Mouse (Mus musculus) left cerebral cortex, adult 2 months (tissue): ENCODE results near the gene Tpo. TPM values are rescaled to one million over a fixed set of nuclear protein-coding genes. Genes with fewer than 3 reads are reported as not detected.

Experiments used
- DNase-seq, 2 experiments: peaks; one replicate each; pipeline ENCODE4 v3.0.0; 2021 to 2022; ENCODE audit warnings: low spot score in 2 of 2, mixed read lengths in 1 of 2; ENCODE audit errors: extremely low spot score in 1 of 2
- H3K27ac ChIP-seq: fragments of 200-600 bp; 2 replicates; pipeline ENCODE4 v1.8.1; 2022
- H3K4me3 ChIP-seq: fragments of 200-600 bp; 2 replicates; pipeline ENCODE4 v1.8.1; 2022
- CTCF ChIP-seq: fragments of 200-600 bp; IDR thresholded peaks from 2 replicates; pipeline ENCODE4 v1.8.1; 2022; ENCODE audit warnings: antibody characterized with exemption, mild to moderate bottlenecking, moderate library complexity
- intact Hi-C: fragments of 180-260 bp; cut with DNase I; formaldehyde crosslinking; loops from one replicate; pipeline ENCODE4 v1.15.1; 2025
- long read RNA-seq, 2 experiments: library from polyadenylated mRNA; stranded (forward); transcript quantifications; one replicate each; pipeline ENCODE4 v2.0.0; 2021; ENCODE audit warnings: borderline mapping rate in 2 of 2
- total RNA-seq, 2 experiments: library from RNA; stranded (reverse); gene quantifications; 2 replicates each; pipeline ENCODE4 v1.2.3; 2021

The Tpo gene
- total RNA-seq = under 1 TPM; 0.41 to 0.61 TPM
- long read RNA-seq, experiment 1 = 0 reads
- long read RNA-seq, experiment 2 = 0 reads

DNA sequence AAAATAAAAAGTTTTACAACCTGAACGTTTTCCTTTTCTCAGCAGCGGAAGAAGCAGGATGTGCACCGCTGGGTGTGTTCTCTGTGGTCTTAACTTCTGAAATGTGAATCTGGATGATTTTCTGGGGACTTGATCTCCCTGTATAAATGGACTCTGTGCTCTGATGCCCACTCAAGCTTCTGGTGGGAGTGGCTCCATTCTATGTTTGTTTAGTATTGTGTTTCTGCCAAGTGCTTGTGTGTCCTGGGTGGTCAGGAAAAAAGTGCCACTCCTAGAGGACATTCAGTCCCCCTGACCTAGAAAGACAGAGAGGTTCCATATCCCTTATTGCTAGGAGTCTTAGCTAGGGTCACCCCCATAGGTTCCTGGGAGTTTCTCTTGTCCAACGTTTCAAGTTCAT is at the start of gene Tpo:
Gene Tpo, minus strand, starts transcription at position 101 of the 400 bp plus-strand sequence.
- intact Hi-C loops = no loop called here
- no peak within 1 kb of the TSS for H3K27ac ChIP-seq
- TF ChIP-seq CTCF = no peak
- no peak within 1 kb of the TSS for H3K4me3 ChIP-seq
- DNase-seq = no peak

DNA sequence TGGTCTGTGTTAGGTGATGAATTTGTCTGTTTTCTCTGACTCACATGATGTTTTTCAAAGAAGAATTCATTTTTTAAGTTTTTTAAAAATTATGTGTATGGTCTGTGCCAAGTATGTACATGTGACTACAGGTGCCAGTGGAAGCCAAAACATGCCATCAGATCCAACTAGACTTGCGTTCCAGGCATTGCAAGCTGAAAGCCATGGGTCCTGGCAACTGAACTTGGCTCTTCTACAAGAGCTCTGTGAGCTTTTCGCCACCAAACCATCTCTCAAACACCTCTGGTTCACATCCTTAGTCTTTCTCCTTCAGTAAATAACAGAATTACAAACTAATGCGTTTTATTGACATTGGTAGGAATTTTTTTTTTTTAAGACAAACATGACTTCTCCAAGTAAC is 49.3 kb upstream of the Tpo start:
- DNase-seq = no peak
- intact Hi-C loops = no loop called here
- no peak for TF ChIP-seq CTCF
- no peak overlapping the region for H3K4me3 ChIP-seq
- no peak overlapping the region for H3K27ac ChIP-seq

DNA sequence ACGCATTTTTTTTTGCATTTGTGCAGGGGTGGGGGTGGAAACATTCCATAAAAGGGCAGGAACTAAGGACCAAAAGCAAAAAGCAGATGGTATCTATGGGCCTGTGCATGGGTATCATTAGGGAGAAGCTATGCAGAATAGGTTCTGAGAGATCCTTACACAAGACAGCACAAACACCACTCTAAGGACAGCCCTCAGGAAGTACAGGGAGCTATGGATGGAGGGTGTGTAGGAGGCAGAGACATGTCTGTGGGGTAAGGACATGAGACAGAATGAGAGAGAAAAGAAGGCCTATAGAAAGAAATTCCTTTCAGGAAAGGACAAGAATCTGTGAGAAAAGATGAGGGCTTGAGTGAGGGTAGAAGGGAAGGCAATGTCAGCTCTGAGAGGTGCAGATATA is 47.2 kb upstream of the Tpo start:
- no peak overlapping the region for H3K4me3 ChIP-seq
- no peak for TF ChIP-seq CTCF
- intact Hi-C loops = no loop called here
- no peak for DNase-seq
- no peak overlapping the region for H3K27ac ChIP-seq

DNA sequence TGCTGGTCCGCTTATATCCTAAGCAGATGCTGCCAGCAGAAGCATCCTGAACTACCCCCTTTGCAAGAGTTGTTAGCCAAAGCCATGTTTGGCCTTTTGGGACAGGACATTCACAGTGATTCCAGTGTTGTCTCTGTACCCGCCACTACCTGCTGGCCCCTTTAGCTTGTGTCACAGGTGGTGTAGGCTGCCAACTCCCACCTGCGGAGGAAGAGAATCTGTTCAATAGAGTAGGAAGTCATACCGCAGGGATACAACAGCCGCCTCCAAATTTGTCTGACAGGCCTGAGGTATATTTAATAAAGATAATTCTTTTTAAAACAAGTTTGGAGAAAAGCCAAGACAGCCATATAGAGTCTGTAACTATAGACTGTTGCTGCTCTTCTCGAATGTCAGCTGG is 45.5 kb upstream of the Tpo start:
- no peak for TF ChIP-seq CTCF
- intact Hi-C loops = no loop called here
- no peak overlapping the region for H3K4me3 ChIP-seq
- no peak overlapping the region for H3K27ac ChIP-seq
- DNase-seq = no peak

DNA sequence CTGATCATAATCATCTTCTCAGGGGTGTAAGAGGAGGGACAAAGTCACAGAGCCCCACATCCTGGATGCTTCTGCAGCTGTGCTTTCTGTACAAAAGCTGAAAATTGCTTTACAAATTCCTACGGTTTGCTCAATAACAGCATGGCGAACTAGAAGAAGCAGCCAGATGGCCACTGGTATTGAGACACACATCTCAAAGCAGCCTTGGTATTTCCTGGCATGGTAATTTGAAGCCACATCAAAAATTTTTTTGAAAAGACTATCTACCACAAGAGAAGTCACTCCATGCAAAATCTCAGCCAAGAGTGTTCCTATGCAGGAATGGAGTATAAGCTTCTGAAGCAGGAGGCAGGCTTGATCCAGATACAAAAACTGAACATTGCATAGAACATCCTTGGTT is 45.1 kb upstream of the Tpo start:
- TF ChIP-seq CTCF = no peak
- Histone ChIP-seq H3K4me3 (no peak overlapping the region), H3K27ac (no peak overlapping the region)
- DNase-seq = no peak
- intact Hi-C loops = no loop called here

DNA sequence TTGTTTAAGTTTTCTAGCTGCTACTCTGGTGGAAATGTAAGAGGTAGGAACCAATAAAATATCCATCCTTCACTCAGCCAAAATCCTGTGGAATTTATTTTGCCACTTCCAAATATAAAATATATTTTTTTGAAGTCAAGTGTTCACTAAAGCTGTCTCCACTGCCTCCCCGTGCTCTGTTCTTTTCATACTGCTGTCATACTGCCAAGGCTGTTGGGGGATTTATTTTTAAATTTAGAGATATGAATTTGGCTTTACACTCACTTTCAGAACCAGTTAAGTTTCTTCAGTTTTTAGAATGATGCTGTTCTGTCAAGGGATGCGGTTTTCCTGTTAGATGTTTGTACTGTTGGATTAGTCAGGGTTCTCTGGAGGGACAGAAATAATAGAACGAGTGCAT is 36.1 kb upstream of the Tpo start:
- intact Hi-C loops = no loop called here
- DNase-seq = no peak
- peak overlapping the region; percentile 3; the same call in 1 of the 2 replicates for H3K27ac ChIP-seq
- H3K4me3 ChIP-seq = no peak overlapping the region
- no peak for TF ChIP-seq CTCF

DNA sequence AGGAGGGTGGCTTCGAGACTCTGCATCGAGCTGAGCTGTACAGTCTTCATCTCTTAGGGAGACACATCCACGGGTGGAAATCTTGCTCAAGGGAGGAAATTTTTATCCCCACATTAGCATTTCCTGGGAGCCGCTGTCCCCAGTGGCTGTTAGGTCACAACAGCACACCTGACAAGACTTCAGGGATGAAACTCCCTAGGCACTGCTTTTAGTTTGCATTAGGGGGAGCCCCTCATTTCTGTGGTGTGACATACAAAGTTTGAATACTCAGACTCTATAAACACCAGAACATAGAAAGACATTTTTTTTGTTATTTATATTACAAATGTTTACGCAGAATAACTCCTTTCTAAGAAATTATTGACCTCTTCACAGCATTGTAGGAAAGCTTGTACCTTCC is 32.1 kb upstream of the Tpo start:
- no peak for TF ChIP-seq CTCF
- no peak for DNase-seq
- intact Hi-C loops = no loop called here
- Histone ChIP-seq H3K27ac (no peak overlapping the region), H3K4me3 (no peak overlapping the region)

DNA sequence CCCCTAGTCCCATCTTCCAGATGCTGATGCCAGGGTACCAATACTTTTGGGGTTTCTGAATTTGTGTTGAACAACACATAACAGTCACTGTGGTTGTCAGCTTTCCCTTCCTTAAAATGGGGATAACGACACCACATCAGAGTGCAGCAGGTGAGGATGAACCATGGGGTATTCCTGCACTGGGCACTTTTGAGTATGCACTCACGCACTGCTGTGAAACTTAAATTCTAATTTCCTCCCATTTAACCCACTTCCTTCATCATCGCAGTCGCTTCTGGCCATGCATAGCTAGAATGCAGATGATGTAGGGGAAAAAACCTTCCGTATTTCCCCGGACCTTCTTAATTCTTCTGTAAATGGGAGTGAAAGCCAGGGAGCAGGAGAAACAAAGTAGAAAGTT is 31.6 kb upstream of the Tpo start:
- no peak for TF ChIP-seq CTCF
- H3K4me3 ChIP-seq = no peak overlapping the region
- no peak overlapping the region for H3K27ac ChIP-seq
- intact Hi-C loops = no loop called here
- no peak for DNase-seq

DNA sequence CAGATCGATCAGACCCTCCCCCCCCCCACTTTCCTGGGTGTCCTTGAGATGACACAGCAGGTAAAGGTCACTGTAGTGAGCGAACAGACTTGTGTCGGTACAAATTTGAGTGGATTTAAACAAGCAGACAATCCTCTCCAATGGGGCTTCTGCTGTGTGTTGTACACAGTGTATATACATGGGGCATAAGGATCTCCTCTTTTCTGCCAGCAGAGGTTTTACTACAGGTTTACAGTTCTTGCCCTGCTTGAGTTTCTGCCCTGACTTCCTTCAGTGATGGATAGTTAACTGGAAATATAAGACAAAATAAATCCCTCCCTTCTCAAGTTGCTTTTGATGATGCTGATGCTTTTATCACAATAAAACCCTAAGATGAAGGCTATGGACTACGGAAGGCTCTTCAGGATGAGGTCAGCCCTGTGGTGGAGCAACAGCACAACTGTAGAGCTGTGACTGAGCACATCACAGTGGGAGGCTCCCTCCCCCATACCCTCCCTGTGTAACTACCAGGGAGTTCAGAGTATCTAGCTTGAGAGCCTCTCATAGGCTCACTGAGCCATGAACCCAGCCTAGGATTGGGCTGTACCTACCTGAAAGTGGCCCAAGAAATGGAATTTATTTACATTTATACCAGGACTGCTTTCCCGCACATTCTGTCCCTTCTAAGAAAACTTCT is 29.4 kb upstream of the Tpo start:
- no peak for TF ChIP-seq CTCF
- intact Hi-C loops = no loop called here
- Histone ChIP-seq H3K27ac (no peak overlapping the region), H3K4me3 (no peak overlapping the region)
- DNase-seq = no peak

DNA sequence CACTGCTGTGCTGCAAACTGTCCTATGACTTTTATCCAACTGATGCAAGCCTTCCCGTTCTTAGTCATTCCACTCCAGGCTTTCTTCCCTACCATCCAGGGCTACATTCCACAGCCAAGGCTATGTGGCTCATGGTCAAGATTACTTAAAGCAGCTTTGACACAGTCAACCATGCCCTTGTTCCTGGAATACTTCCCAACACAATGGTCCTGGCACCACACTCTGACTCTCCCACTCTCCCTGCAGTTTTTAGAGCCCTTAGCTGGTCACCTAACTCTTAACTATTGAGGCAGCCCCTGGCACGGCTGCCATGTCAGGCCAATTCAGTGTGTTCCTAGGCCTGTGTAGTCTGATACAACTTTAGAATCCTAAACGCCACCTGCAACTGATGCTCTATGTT is 28.1 kb upstream of the Tpo start:
- no peak for TF ChIP-seq CTCF
- H3K4me3 ChIP-seq = no peak overlapping the region
- no peak overlapping the region for H3K27ac ChIP-seq
- intact Hi-C loops = no loop called here
- DNase-seq = peak in 1 of 2 experiments; percentile 11

DNA sequence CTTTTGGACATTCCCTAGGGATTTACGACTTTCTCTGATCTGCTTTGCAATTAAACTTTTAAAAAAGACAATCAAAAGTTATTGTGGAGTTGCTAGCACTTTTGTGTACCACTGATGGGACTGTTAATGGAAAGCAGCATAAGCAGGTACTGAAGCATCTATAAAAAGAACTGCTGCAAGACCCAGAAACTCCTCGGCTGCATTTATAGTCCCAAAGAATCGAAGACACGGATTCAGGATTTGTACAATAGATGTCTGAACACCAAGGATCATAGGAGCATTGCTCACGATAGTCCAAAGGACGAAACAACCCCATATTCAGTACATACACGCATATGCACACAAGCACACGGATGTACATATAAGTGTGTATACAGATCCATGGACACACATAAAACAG is 27.4 kb upstream of the Tpo start:
- no peak for DNase-seq
- H3K27ac ChIP-seq = no peak overlapping the region
- H3K4me3 ChIP-seq = no peak overlapping the region
- TF ChIP-seq CTCF = no peak
- intact Hi-C loops = no loop called here

DNA sequence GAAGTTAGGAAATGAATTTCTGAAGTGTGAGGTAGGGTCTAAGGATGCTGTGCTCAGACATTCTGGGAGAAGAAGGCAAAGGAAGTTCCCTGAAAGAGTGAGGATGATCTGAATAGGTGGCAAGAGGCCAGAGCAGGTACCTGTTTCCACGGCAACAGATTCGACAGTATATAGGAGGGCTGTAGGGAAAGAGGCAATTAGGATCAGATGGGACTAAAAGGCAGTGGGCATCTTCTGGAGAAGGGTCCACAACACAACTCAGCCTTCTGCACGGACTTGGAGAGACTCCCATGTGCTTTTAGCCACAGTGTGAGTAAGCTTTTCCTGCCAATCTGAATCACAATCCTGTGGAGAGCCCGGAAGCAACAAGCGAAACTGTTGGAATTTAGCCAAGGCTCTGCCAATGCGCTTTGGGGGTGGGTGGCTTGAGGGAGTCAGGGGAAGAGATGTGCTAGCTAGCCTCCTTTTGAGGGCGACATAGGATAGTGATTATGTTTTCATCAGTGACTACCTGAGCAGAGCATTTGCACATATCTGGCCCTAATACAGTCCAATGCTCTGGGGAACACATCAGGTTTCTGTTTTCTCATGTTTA is 21.8 kb upstream of the Tpo start:
- no peak overlapping the region for H3K27ac ChIP-seq
- TF ChIP-seq CTCF = no peak
- intact Hi-C loops = no loop called here
- no peak for DNase-seq
- no peak overlapping the region for H3K4me3 ChIP-seq

DNA sequence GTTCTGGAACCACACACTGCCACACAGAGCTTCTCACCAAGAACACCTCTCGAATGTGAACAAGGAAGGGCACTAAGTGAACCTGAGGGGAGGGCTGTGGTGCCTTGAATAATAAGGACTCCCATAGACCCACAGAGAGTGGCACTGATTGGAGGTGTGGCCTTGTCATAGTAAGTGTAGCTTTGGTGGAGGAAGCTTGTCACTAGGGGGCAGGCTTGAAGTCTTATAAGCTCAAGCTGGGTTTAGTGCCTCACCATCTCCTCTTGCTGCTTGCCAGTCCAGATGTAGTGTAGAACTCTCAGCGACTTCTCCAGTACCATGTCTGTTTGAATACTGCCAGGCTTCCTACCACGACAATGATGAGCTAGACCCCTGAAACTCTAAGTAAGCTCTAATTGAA is 9.7 kb upstream of the Tpo start:
- Histone ChIP-seq H3K27ac (no peak overlapping the region), H3K4me3 (no peak overlapping the region)
- intact Hi-C loops = loop anchor here (5.0 kb wide), 1 partner anchor 435 kb away; no protein-coding TSS in a partner anchor
- peak; percentile 13 to 21 for DNase-seq
- peak; percentile 48 for TF ChIP-seq CTCF
